Mouse (Mus musculus): Measurements from ENCODE around the gene Tns1.

GRCm38 (mm10) chr1:74082841-74083463, 41.3 kb downstream of the Tns1 start:
- TF ChIP-seq POLR2A (IDR thresholded peaks at IDR 0.05; ENCODE audit: control insufficient read depth, extremely low read depth, insufficient read depth, low read length, poor library complexity) (no peak), CTCF (IDR thresholded peaks at IDR 0.05; ENCODE audit: borderline replicate concordance, control insufficient read depth, extremely low read depth, insufficient read depth, low read length, poor library complexity) (peak; percentile 85)
